Mouse (Mus musculus) erythroblast, embryonic 14.5 days (primary cell): ENCODE measurements around the gene Ankrd35.

Source experiments
- GATA1 ChIP-seq: IDR thresholded peaks from 2 replicates; pipeline ENCODE4 v1.6.1; 2012; ENCODE audit warnings: low read length, inconsistent platforms, mixed read lengths
- TAL1 ChIP-seq: IDR thresholded peaks from 3 replicates; pipeline ENCODE4 v1.6.1; 2012; ENCODE audit warnings: low read length, inconsistent platforms, mixed read lengths

- TF ChIP-seq GATA1 = no peak
- TF ChIP-seq TAL1 = no peak
Measured at GRCm38 (mm10) chr3:96671519-96671918, 1.6 kb downstream of the Ankrd35 start.
